In genomic region chr4:141792554-141793281, GRCm38 (mm10) we compare ENCODE assay signal across 8 mouse cellular contexts. TPM values are rescaled to one million over a fixed set of nuclear protein-coding genes. Genes with fewer than 3 reads are reported as not detected.
DNase-seq lines count a peak whose midpoint lies in the region; ATAC-seq and TF ChIP-seq lines count a peak whose summit lies in the region.

No protein-coding gene starts in this region.

- 12% methylated on average over 10 of the region's 10 CpGs for WGBS in heart, embryonic 16.5 days
- 12% methylated on average over 10 of the region's 10 CpGs for WGBS in forebrain, embryonic 12.5 days
- WGBS in liver, embryonic 14.5 days (ENCODE audit: insufficient replicate concordance), result 5% methylated on average over 10 of the region's 10 CpGs

- peaks cover 8% of the 10 kb centered on the region for H3K36me3 ChIP-seq in heart, embryonic 16.5 days (ENCODE audit: control insufficient read depth, insufficient read depth)
- H3K36me3 ChIP-seq in ES-E14 (ENCODE audit: control insufficient read depth, insufficient read depth, low read length, poor library complexity, severe bottlenecking), result peaks cover 8% of the 10 kb centered on the region
- H3K36me3 ChIP-seq in forebrain, embryonic 12.5 days (replicated peaks), result peaks cover 17% of the 10 kb centered on the region
- peaks cover 12% of the 10 kb centered on the region for H3K36me3 ChIP-seq in liver, embryonic 14.5 days (replicated peaks; ENCODE audit: control insufficient read depth, insufficient read depth, low read depth)

- H3K4me1 ChIP-seq in heart, embryonic 16.5 days (ENCODE audit: control insufficient read depth, insufficient read depth, low read length), result peaks cover 20% of the 10 kb centered on the region
- peaks cover 2 to 3% of the 10 kb centered on the region in 2 experiments; a peak in 2 of 4 replicates for H3K4me1 ChIP-seq in ES-E14 (ENCODE audit: control insufficient read depth in 2 of 2, insufficient read depth in 2 of 2, low read length in 2 of 2, poor library complexity in 1 of 2)
- peaks cover 32% of the 10 kb centered on the region for H3K4me1 ChIP-seq in forebrain, embryonic 12.5 days
- H3K4me1 ChIP-seq in liver, embryonic 14.5 days (replicated peaks; ENCODE audit: control insufficient read depth in 2 of 2, insufficient read depth in 2 of 2, low read length in 1 of 2), result peaks cover 32 to 35% of the 10 kb centered on the region in 2 experiments

- no peaks in the 10 kb centered on the region for H3K9me3 ChIP-seq in heart, embryonic 16.5 days (replicated peaks; ENCODE audit: control insufficient read depth, low read length)
- no peaks in the 10 kb centered on the region for H3K9me3 ChIP-seq in ES-E14 (ENCODE audit: control insufficient read depth, insufficient read depth, low read depth, low read length)
- no peaks in the 10 kb centered on the region for H3K9me3 ChIP-seq in forebrain, embryonic 12.5 days
- H3K9me3 ChIP-seq in liver, embryonic 14.5 days (ENCODE audit: control insufficient read depth, low read length), result no peaks in the 10 kb centered on the region

- in situ Hi-C loops in ES-E14 (cut with MboI; ENCODE audit: low sequenced_read_pairs in 2 of 2, unreplicated experiment in 2 of 2), result no loop called here

- TF ChIP-seq CTCF in liver, embryonic 14.5 days (IDR thresholded peaks at IDR 0.05; ENCODE audit: low read depth), result no peak

- H3K9ac ChIP-seq in heart, embryonic 16.5 days (ENCODE audit: low read length), result peak overlapping the region; percentile 86
- peak overlapping the region; percentile 13; the same call in 1 of the 2 replicates for H3K9ac ChIP-seq in ES-E14 (ENCODE audit: insufficient read depth, low read depth, low read length, poor library complexity, severe bottlenecking)
- peak overlapping the region; percentile 71 for H3K9ac ChIP-seq in forebrain, embryonic 12.5 days
- H3K9ac ChIP-seq in liver, embryonic 14.5 days (replicated peaks), result peak overlapping the region; percentile 49

- peak overlapping the region; percentile 77 for H3K4me2 ChIP-seq in heart, embryonic 16.5 days (ENCODE audit: low read depth, low read length)
- H3K4me2 ChIP-seq in forebrain, embryonic 12.5 days, result peak overlapping the region; percentile 65
- H3K4me2 ChIP-seq in liver, embryonic 14.5 days (ENCODE audit: low read depth), result peak overlapping the region; percentile 75

- ATAC-seq in heart, embryonic 16.5 days (replicated peaks; ENCODE audit: extremely low read depth, insufficient read depth, low FRiP score), result no peak
- no peak for ATAC-seq in forebrain, embryonic 12.5 days (ENCODE audit: low FRiP score)
- ATAC-seq in liver, embryonic 14.5 days (ENCODE audit: insufficient read depth), result peak; percentile 14; the same call in 1 of the 2 replicates

- no peaks in the 10 kb centered on the region for H3K27me3 ChIP-seq in heart, embryonic 16.5 days (ENCODE audit: control insufficient read depth, insufficient read depth, low read length)
- H3K27me3 ChIP-seq in forebrain, embryonic 12.5 days, result no peaks in the 10 kb centered on the region
- H3K27me3 ChIP-seq in liver, embryonic 14.5 days (ENCODE audit: control insufficient read depth, insufficient read depth, low read length), result no peaks in the 10 kb centered on the region

- peak overlapping the region; percentile 84 for H3K4me3 ChIP-seq in heart, embryonic 16.5 days (ENCODE audit: low read length)
- H3K4me3 ChIP-seq in ES-E14 (ENCODE audit: insufficient read depth in 1 of 2, low read depth in 1 of 2, low read length in 2 of 2, poor library complexity in 1 of 2, severe bottlenecking in 1 of 2), result peak overlapping the region in 1 of 2 experiments; percentile 82; a peak in 2 of 4 replicates
- peak overlapping the region; percentile 68 for H3K4me3 ChIP-seq in forebrain, embryonic 12.5 days (replicated peaks)
- peak overlapping the region; percentile 72 to 87 for H3K4me3 ChIP-seq in liver, embryonic 14.5 days (ENCODE audit: insufficient read depth in 1 of 2, low read depth in 2 of 2, low read length in 2 of 2)

- peak overlapping the region; percentile 96 for H3K27ac ChIP-seq in heart, embryonic 16.5 days (ENCODE audit: low read length)
- H3K27ac ChIP-seq in ES-E14 (ENCODE audit: insufficient read depth, low read depth, low read length, poor library complexity, severe bottlenecking), result no peak overlapping the region
- peak overlapping the region; percentile 92 for H3K27ac ChIP-seq in forebrain, embryonic 12.5 days
- H3K27ac ChIP-seq in liver, embryonic 14.5 days, result peak overlapping the region; percentile 90

- peak; percentile 35; the same call in 1 of the 2 replicates for TF ChIP-seq EP300 in liver, embryonic 14.5 days (IDR thresholded peaks at IDR 0.05; ENCODE audit: low read depth)

- DNase-seq in heart, adult 9 months (ENCODE audit: low spot score in 2 of 2), result no peak
- no peak for DNase-seq in ES-E14 (ENCODE audit: low read depth, low spot score)
- DNase-seq in liver, embryonic 14.5 days (ENCODE audit: low read depth in 3 of 3, low spot score in 3 of 3), result no peak
- DNase-seq in telencephalon, adult 2 months (ENCODE audit: low read depth, low spot score), result peak; percentile 41
- no peak for DNase-seq in right cerebral cortex, postnatal 14 days
- no peak for DNase-seq in c-Kit-positive CD71-positive TER-119-positive erythroid progenitor cells, embryonic 14.5 days (ENCODE audit: low spot score)

TF ChIP-seq in ES-E14, 5 proteins besides CTCF, POLR2A, EP300 and RAD21:
- TF ChIP-seq CHD2 (IDR thresholded peaks at IDR 0.05; ENCODE audit: low read depth, low read length), result no peak
- no peak for TF ChIP-seq ZNF384 (IDR thresholded peaks at IDR 0.05; ENCODE audit: low read depth, low read length)
- no peak for TF ChIP-seq HCFC1 (IDR thresholded peaks at IDR 0.05; ENCODE audit: borderline replicate concordance, insufficient read depth, low read length)
- no peak for TF ChIP-seq ZC3H11A (IDR thresholded peaks at IDR 0.05; ENCODE audit: borderline replicate concordance, low read depth, low read length)
- TF ChIP-seq MAFK (IDR thresholded peaks at IDR 0.05; ENCODE audit: insufficient read depth, low read depth, low read length), result no peak

RNA-seq across cellular contexts. Expression of gene Casp9, which starts 0.7 kb away (rescaled TPM):
- polyA plus RNA-seq in heart, embryonic 16.5 days (2015; fragmentation: Nextera tagmentation; extraction: Ambion mirVana), result 17.1 and 19.3 TPM in 2 replicates
- 5.5 and 6.1 TPM in 2 replicates for total RNA-seq in ES-E14 (2012; rRNA removed)
- polyA plus RNA-seq in forebrain, embryonic 12.5 days (2016; fragmentation: Nextera tagmentation; extraction: Ambion mirVana), result 20.1 and 20.4 TPM in 2 replicates
- 7.5 and 7.6 TPM in 2 replicates for polyA plus RNA-seq in liver, embryonic 14.5 days (2012; rRNA removed)
- polyA plus RNA-seq in liver, embryonic 14.5 days (2014; fragmentation: Nextera tagmentation; extraction: Ambion mirVana), result 5.8 and 6.5 TPM in 2 replicates

RNA-seq across cellular contexts. Expression of gene Dnajc16, which starts 2.0 kb away (rescaled TPM):
- 4.4 and 4.5 TPM in 2 replicates for polyA plus RNA-seq in heart, embryonic 16.5 days (2015; fragmentation: Nextera tagmentation; extraction: Ambion mirVana)
- total RNA-seq in ES-E14 (2012; rRNA removed), result 12.1 and 19.3 TPM in 2 replicates
- 6.5 and 6.7 TPM in 2 replicates for polyA plus RNA-seq in forebrain, embryonic 12.5 days (2016; fragmentation: Nextera tagmentation; extraction: Ambion mirVana)
- polyA plus RNA-seq in liver, embryonic 14.5 days (2012; rRNA removed), result 2.4 and 2.8 TPM in 2 replicates
- polyA plus RNA-seq in liver, embryonic 14.5 days (2014; fragmentation: Nextera tagmentation; extraction: Ambion mirVana), result 1.4 and 1.7 TPM in 2 replicates

RNA-seq across cellular contexts. Expression of gene Cela2a, which starts 33.2 kb away (rescaled TPM):
- polyA plus RNA-seq in heart, embryonic 16.5 days (2015; fragmentation: Nextera tagmentation; extraction: Ambion mirVana), result 0.63 TPM in 1 of 2 replicates, not detected in the other
- total RNA-seq in ES-E14 (2012; rRNA removed), result 7.3 and 8.2 TPM in 2 replicates
- polyA plus RNA-seq in forebrain, embryonic 12.5 days (2016; fragmentation: Nextera tagmentation; extraction: Ambion mirVana), result not detected in 2 replicates
- polyA plus RNA-seq in liver, embryonic 14.5 days (2012; rRNA removed), result not detected in 2 replicates
- polyA plus RNA-seq in liver, embryonic 14.5 days (2014; fragmentation: Nextera tagmentation; extraction: Ambion mirVana), result not detected in 2 replicates

RNA-seq across cellular contexts. Expression of gene Agmat, which starts 46.2 kb away (rescaled TPM):
- polyA plus RNA-seq in heart, embryonic 16.5 days (2015; fragmentation: Nextera tagmentation; extraction: Ambion mirVana), result 0.71 and 1.2 TPM in 2 replicates
- 0.62 and 1.3 TPM in 2 replicates for total RNA-seq in ES-E14 (2012; rRNA removed)
- polyA plus RNA-seq in forebrain, embryonic 12.5 days (2016; fragmentation: Nextera tagmentation; extraction: Ambion mirVana), result not detected in 2 replicates
- 11.2 and 14.4 TPM in 2 replicates for polyA plus RNA-seq in liver, embryonic 14.5 days (2012; rRNA removed)
- 18.1 and 18.7 TPM in 2 replicates for polyA plus RNA-seq in liver, embryonic 14.5 days (2014; fragmentation: Nextera tagmentation; extraction: Ambion mirVana)

RNA-seq across cellular contexts. Expression of gene Ctrc, which starts 53.4 kb away (rescaled TPM):
- polyA plus RNA-seq in heart, embryonic 16.5 days (2015; fragmentation: Nextera tagmentation; extraction: Ambion mirVana), result not detected in 2 replicates
- not detected in 2 replicates for total RNA-seq in ES-E14 (2012; rRNA removed)
- not detected in 2 replicates for polyA plus RNA-seq in forebrain, embryonic 12.5 days (2016; fragmentation: Nextera tagmentation; extraction: Ambion mirVana)
- polyA plus RNA-seq in liver, embryonic 14.5 days (2012; rRNA removed), result not detected in 2 replicates
- polyA plus RNA-seq in liver, embryonic 14.5 days (2014; fragmentation: Nextera tagmentation; extraction: Ambion mirVana), result not detected in 2 replicates

Comparison
In these comparisons a context has a peak if more than half of its experiments do, and no peak if none do; other contexts are left out.
1. H3K9ac ChIP-seq: peak in every context shown above with its lines; median percentile 86 in heart, embryonic 16.5 days; 71 in forebrain, embryonic 12.5 days; 49 in liver, embryonic 14.5 days; 13 in ES-E14.